Mouse (Mus musculus) ES-E14 (cell line): ENCODE results near the gene Btbd11.
A peak's percentile ranks its signal among the peaks of the same experiment; 100 is the strongest.

ENCODE experiments used
- CHD2 ChIP-seq: IDR thresholded peaks from 2 replicates; pipeline ENCODE4 v1.6.1; 2014; ENCODE audit warnings: mild to moderate bottlenecking, low read depth, low read length, inconsistent platforms
- HCFC1 ChIP-seq: IDR thresholded peaks from 2 replicates; pipeline ENCODE4 v1.6.1; 2012; ENCODE audit warnings: low read length, inconsistent platforms, borderline replicate concordance; ENCODE audit not compliant: insufficient read depth
- ZC3H11A ChIP-seq: IDR thresholded peaks from 2 replicates; pipeline ENCODE4 v1.6.1; 2012; ENCODE audit warnings: low read depth, mild to moderate bottlenecking, inconsistent platforms, low read length, borderline replicate concordance
- ZNF384 ChIP-seq: IDR thresholded peaks from 2 replicates; pipeline ENCODE4 v1.6.1; 2012; ENCODE audit warnings: low read depth, low read length, inconsistent platforms

GRCm38 (mm10) chr10:85455985-85456384 is 69.4 kb downstream of the Btbd11 start:
- no peak for TF ChIP-seq HCFC1
- TF ChIP-seq ZC3H11A = peak; percentile 82; the same call in 1 of the 2 replicates
- TF ChIP-seq ZNF384 = no peak
- TF ChIP-seq CHD2 = no peak
